Mouse (Mus musculus) frontal cortex, adult 2 months (tissue): ENCODE measurements at regions not wholly inside any gene's neighbourhood (a gene's known extent, or its start where the extent isn't known, plus 50 kb on each side); places are given as distances from the start of the nearest gene placed in this dataset.

ENCODE experiments used
- DNase-seq, 2 experiments: peaks; one replicate each; pipeline ENCODE4 v3.0.0; 2022; ENCODE audit warnings: low spot score in 1 of 2; ENCODE audit errors: extremely low spot score in 1 of 2

DNA sequence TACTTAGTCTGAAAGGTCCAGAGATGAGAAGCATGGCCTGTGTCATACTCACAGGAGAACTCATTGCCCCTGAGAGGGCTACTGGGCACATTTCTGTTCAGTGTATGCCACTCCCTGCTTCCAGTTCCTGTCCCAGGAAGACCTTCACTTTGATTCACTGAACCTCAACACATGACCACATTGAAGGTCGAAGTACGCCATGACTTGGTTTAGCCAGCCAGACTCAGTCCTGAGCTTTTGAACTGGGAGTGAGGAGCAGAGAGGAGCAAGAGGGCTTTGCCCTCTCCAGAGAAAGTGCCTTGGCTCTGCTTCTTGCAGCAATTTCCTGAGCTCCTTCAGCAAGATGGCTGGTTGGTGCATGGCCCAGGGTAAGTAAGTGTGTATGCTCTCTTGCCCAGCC, 324.1 kb downstream of the Insc start:
- DNase-seq, result no peak

DNA sequence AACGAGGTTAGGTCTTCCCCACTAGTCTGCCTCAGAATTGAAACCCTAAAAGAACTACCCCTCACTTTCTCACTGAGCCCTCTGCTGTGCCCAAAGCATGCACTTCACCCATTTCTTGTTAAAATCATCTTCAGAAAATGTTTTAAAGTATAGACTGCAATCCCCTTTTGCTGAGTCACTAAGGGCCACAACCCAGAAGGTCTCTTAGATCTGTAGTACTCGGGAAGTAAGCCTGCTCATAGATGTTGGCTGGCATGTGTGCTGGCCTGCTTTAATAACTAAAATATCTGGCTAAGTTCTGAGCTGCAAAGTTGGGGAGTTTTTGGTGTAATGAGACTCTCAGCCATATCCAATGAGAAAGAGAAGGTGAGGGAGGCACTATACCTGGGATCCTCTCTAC, 329.9 kb downstream of the Insc start:
- DNase-seq, result no peak

DNA sequence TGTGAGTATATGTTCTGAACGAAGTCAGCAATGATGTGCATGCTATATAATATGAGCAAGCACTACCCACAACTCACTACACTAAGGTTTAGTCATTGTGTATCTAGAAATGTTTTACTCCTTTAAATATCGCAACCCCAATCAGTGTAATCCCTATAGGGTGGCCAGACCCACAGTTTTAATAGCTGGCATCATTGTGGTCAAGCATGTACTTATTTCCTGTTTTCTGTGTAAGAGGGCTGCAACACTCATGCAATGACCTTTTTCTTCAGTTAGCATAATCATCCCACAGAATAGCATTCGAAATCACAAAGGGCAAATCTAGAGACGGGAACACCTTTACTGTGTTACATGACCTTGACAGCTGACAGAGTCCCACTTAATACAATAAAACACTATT, 333.3 kb downstream of the Insc start:
- DNase-seq, result no peak

DNA sequence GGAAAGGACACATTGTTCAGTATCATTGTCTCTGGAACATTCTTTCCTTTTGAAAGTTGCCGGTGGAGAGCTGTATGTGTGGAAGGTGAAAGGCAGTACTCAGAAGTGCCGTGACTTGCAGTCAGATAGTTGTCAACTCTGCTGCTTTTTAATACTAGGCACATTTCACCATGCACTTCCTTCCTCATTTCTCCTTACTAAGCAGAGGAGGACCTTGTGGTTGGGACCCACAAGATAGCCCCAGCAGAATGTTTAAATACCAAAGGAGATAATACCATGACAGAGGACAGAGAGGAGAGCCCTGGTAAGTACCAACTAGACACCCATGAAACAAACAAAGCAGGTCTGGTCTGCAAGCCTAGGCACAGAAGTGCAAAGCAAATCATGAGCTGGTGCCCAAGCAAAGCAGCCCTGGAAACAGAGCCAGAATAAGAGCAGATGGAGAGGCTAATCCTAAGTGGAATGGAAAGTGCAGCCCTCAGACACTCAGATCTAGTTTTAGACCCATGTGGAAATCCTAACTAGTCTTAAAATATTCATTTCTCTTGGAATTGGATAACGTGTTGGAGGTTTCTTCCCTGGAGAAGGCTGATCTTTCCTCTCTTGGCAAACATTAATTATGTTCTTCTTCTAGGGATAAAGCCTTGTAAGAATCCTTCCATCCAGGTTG, 341.4 kb downstream of the Insc start:
- no peak for DNase-seq

DNA sequence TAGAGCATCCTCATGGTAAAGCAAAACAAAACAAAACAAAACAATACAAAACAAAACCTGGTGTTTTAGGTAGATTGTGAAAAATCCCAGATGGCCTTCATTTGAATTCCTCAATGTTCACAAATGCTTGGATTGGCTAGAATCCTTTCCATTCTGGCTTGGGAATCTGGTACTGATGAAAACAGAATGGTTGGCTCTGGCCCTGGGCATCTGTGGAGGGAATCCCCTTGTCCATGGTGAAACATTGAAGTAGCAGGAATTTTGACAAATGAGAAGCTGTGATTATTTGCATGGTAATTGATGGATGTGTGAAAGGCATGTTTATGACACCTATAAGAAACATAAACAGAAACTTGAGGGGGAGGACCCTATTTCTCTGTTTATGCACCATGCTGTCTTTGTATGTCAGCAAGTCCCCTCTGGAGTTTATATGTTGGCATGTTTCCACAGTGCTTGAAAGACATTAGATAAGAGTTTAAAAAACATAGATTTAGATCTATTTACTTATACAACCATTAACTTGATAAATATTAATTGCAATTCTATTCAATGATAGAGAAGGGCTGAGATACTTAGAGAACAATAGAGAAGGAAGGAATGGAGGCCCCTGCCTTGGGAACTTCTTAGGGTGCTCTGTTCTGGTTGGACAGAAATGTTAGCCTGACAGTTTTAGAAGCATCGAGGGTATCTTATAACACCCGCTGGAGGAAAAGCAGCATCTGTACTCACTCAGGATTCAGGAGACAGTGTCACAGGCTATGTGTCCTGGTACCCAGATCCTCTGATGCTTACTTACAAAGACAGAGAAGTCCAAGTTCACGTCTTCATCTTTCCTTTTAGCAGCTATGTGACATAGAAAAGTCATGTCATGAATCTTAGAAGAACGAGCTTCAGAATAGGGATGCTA, 343.3 kb downstream of the Insc start:
- no peak for DNase-seq

DNA sequence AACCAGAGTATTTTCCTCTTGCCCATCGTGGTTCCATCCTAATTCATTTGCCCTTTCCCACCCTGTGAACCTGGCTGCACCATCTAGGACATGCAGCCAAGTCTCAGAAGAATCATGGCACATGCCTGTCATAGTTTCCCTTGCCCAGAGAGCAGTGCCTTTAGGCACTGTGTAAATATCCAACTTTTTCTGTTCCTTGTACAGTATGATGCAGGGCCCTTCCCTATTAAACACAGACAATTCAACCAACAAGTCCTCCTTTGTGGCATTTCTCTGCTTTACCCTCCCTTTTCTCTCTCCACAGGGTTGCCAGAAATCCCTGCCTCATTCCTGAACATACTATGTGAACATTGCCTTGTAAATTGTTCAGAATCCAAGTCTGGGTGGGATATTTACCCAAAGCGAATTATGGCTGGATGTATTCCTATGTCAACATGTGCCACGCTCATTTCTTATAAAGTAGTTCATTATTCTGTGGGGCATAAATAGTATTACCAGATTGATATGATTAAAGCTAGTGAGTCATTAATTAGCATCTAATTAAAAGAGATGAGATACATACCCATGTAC, 349.1 kb downstream of the Insc start:
- no peak for DNase-seq

DNA sequence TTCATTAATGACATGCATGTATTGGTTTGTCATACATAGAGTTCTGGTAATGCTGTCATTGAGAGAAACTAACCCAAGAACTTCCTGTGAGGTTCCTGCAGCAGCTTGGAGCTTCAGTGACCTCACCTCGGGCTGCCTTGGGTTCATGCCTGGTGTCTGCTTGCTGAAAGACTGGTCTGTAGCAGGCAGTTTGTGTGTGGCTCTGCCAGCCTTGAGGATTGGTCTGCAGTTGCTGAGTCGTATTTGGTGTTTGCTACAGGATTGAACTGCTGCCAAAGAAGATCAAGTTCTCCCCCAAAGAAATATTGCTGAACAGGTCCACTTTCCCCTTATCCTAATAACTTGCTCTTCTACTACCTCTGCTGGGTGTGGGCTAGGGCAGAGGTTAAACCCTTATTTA, 362.5 kb downstream of the Insc start:
- DNase-seq, result no peak

DNA sequence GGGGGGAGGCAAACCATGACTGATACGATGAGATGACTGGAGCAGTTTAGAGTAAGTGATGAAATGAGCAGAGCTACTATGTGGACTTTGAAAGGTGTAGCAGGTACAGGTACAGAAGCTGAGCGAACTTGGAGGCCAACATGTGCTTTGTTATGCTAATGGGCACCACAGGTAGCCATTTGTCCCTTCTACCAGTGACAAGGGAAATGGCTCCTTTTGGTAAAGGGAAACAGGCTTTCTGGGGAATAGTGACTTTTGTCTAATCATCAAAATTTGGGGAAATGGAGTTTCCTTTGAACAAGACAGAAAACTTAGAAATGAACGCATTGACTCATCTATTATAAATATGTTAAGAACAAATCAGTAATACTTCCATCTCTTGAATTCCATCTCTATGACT, 368.8 kb downstream of the Insc start:
- no peak for DNase-seq

DNA sequence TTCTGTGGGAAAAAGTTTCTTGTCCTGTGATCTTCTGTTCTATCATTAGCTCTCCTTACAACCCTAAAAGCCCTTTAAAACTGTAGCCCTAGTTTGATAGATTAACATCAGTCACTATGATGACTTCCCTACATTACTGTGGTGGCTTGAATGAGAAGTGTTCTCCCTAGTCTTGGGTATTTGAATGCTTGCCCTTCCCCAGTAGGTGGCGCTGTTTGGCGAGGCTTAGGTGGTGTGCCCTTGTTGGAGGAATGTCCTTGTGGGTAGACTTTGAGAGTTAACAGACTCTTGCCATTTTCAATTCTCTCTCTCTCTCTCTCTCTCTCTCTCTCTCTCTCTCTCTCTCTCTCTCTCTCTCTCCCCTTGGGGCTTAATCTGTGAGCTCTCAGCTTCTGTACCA, 379.8 kb downstream of the Insc start:
- no peak for DNase-seq

DNA sequence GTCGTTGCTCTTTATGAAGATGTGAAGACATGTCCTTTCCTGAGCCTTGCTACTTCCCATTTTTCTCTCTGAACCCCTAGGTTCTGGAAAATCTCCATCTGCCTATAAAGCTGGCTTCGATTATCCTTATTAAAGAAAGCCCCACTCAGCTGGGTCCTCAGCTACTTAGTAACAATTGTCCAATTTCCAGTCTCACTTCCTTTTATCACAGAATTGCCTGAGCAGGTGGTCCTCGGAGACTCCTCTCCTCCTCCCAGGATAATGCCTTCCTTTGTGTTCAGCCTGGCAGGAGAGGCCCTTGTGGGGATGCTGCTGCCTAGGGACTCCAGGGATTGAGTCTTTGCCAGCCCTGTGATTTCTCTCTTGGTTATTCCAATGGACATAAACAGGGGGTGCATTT, 385.5 kb downstream of the Insc start:
- no peak for DNase-seq

DNA sequence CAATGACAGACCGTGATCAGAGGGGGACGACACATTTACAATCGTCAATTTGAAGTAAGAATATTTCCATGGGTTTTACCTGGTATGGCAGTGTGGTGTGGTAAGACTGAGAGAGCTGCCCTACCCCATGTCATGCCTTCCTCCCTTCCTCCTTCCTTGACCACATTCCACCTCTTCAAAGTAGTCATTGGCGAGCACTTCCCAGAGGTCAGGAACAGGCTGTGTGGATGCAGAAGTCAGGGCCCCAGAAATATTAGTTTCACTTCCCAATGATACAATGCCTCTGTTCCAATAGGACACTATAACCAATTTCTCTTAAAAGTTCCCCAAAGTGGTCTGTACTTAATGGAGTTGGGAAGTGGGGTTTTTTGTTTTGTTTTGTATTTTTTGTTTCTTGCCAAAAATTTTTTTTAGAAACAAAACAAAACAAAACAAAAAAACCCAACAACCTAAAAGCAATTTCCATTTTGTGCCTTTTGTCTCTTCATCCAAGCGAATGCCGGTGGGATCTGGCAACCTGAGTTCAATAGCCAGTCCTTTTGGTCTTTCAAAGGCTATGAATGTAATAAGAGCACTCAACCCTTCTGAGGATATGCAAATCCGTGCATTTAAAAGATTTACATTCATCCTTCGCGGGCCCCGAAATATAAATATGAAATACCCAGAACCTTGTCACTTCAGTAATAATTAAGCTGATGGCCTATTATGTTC, 387.9 kb downstream of the Insc start:
- no peak for DNase-seq

DNA sequence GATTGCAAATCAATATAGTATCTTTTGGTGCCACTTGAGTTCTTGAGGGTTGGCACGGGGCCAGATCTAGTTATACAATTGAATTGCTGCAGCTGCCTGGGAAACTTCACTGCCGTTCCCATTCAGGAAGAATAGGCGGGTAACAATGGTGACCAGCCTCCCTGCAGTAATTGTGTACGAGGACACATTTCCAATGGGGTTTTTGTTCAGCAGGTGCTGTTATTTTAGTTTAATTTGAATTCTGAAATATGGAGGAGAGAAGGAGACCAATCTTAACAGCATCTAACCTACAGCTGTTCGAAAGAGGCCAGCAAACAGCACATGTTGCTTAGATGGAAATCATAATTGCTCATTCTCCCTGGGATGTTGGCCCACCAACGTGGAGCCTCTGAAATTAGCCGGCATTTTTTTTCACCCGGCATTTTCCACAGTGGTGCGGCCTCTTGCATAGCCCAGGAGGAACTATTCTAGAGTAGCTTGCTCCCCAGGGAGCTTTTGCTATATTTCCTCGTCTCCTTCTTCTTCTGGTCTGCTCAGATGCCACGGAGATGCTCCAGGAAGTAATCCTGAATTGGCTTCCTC, 388.6 kb downstream of the Insc start:
- no peak for DNase-seq

DNA sequence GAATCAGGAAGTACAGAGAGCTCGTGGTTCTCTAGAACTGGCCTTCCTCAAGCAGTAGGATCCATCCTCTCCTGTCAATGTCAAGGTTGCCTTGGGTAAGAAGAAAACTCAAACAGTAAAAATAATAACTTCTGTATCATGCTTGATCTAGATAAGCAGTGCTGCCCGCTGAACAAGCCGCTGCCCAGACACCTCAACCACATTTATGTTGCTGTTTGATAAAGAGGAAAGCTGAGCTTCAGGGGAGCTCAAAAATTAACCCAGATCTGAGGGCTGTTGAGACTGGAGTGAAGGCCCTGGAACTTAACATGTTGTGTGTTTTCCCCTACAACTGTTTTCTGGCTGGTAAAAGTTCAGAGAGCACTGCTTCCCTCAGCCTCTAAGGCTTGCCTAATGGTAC, 389.1 kb downstream of the Insc start:
- DNase-seq, result no peak

DNA sequence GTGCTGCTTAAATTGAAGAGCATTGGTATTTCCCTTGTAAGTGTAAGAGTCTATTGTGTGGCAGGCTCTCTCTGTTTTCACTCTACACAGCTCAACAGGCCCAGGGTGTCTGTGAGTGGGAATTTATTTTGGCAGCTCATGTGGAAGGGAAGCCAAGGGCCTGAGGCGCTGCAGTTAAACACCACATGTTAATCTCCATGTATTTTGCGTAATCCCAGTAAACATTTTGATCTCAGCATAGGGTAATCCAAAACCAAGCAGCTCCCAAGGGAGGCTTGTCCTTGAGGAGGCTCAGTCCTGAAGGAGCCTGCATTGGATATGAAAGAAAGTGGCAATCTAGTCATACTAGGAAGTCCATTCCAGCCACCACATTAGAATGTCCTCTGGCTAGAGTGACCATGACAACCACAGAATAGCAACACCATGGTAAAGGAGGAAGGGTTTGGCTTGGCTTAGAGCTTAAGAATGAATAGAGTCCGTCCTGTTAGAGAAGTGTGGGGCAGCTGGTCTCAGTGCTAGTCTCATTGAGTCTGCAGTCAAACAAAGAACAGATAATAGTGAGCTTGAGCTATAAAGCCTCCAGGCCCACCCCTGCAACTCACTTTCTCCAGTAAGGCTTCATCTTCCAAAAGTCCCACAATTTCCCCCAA, 391.6 kb downstream of the Insc start:
- peak in 1 of 2 experiments; percentile 4 for DNase-seq

DNA sequence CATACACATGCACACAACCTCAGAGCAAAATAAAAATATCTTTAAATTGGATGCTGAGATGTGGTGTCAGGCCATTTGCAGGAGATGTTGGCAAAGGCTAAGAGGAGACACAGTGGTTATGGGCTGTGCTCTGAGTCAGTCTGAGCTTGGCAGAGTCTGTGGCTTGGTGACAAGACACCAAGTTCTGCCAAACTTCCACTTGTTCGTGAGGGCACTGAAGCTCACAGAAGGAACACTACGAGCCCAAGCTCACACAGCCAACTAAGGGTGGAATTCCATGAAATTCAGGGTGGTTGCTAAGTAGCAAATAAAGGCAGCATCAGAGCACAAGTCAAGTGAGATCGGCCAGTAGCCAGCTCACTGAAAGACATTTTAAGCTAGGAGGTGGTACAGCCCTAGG, 396.8 kb downstream of the Insc start:
- DNase-seq, result peak; percentile 11 to 17

DNA sequence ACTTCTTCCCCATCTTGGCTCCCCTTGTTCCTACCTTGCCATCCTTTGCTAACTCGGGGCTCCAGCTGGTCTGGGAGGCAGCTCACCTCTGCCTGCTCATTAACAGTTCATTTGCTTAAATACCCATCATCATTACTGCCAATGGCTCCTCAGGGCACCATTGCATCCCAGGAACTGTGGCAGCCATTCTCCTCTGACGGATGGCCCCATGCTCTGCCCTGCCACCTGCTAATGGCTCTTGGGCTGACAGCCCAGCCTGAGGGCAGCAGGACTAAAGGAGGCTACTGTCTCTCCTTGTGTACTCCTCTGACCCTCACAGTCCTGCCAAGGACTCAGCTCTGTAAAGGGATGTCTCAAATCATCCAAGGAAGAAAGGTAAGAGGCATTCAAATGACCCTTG, 398.7 kb downstream of the Insc start:
- no peak for DNase-seq

DNA sequence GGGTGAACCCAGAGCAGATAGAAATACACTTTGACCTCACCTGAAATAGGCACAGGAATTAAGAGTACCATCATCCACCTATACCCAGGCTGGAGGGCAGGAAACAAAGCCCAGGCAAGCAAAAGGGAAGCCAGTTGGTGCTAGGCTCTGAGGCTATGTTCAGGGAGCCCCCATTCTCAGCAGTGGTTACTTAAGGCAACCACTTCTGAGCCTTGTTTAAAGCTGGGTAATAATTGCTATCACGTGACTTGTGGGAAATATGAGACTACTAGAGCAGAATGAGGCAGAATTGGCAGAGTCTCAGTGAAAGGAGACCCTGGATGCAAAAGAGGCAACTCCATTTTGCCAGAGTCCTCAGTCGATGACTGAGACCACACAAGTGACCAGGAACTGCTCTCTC, 401.5 kb downstream of the Insc start:
- DNase-seq, result no peak

DNA sequence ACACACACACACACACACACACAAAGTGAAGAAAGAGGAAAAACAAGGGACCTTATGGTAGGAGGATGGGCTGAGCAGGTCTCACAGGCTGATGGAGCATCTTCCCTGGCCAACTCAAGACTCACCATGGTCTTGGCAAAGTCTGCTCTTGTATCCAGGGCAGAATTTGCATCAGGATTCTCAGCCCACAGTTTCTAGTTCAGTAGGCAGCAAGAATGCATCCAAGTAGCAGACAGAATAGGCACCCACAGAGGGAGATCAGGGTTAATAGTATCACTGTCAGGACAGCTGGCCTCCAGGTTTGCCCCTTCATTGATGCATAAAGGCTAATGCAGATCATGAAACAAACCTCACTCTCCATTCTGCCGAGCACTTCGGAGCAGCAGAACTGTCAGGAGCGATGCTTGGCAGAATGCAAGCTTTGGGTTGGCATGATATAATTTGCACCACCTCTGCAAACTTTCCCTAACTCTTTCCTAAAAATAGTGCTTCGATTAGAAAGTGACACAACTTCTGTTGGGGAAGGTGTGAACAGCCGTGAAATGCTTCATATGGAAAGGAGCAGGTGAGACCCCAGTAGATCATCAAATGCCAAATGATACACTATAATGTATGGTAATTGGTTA, 404.0 kb downstream of the Insc start:
- peak; percentile 11 to 27 for DNase-seq

DNA sequence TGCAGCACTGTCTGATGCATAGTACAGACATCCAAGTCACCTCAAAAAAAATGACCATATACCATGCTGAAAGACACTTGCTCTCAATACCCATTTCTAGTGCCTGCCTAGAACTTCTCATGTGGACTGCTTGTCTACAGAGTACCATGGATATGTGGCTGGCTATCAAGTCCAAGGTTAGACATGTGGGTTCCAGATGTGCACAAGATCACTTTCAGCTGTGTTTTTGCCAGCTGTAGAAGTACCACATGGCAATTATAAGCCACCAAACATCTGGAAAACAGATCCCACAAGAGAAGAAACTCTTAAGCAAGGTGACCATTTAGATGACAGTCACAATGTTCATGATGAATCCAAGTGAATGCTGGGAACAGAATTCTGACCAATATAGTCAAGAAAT, 409.8 kb downstream of the Insc start:
- DNase-seq, result no peak
